Mouse (Mus musculus) c-Kit-negative CD71-positive TER-119-positive erythroid progenitor cells, embryonic 14.5 days (primary cell): ENCODE measurements around the gene Naa40.

Experiments
- DNase-seq: peaks from one replicate; pipeline ENCODE4 v3.0.0-alpha.2; 2013; ENCODE audit warnings: low read depth, low spot score

The Naa40 gene

GRCm38 (mm10) chr19:7265478-7266191 lies 24.7 kb upstream of the Naa40 start:
- no peak for DNase-seq

DNA sequence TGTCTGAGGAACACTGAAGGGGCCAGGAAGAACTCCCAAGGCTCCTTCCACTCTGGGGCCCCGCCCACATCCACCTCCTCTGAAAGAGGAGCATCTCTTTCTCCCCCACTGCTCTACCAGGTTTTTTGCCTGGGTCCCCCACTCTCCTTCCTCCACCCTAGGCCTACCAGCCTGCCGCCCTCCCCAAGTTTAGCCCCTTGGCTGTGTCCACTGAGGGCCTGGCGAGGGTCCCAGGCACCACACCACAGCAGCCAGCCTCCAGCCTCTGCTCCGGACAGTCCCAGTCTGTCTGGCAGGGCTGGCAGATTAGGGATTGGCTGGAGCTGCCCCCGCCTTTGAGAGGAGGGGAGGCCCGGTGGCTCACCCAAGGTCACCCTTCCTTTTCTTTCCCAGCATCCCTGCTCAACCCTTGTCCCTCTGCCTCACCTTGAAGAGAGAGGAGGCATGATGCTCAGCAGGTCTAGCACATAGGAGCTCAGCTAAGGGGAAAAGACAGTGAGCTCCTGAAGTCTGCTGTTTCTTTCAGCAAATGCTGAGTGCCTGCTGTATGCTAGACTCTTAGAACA lies 23.9 kb upstream of the Naa40 start:
- no peak for DNase-seq

- DNase-seq: peak; percentile 52
Observed at GRCm38 (mm10) chr19:7264088-7264765, 23.2 kb upstream of the Naa40 start.

GRCm38 (mm10) chr19:7262592-7262991 lies 21.6 kb upstream of the Naa40 start:
- no peak for DNase-seq

DNA sequence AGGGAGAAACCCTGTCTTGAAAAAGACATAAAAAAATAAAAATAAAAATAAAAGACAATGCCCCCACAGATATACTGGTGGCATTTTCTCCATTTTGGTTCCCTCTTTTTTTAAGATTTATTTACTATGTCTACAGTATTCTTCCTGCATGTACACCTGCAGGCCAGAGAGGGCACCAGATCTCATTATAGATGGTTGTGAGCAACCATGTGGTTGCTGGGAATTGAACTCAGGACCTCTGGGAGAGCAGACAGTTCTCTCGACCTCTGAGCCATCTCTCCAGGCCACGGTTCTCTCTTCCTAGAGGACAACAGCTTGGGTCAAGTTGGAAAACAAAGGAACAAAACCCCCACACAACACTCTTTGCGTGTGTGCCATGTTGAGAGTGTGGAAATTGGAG lies 21.0 kb upstream of the Naa40 start:
- DNase-seq: no peak

DNA sequence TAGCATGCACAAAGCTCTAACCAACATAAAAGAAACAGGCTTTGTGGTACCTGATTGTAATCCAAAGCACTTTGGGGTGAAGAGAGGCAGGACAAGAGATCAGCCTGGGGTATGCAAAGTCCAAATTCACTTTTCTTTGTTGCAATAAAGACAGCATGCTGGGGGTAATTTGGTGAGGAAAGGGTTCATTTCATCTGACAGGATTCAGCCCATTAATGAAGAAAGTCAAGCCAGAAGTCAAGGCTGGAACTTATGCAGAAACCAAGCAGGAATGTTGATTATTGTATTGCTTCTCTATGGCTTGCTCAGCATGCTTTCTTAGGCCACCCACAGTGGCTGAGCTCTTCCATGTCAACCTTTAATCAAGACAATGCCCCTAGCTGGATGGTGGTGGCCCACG lies 20.5 kb upstream of the Naa40 start:
- DNase-seq: no peak

DNA sequence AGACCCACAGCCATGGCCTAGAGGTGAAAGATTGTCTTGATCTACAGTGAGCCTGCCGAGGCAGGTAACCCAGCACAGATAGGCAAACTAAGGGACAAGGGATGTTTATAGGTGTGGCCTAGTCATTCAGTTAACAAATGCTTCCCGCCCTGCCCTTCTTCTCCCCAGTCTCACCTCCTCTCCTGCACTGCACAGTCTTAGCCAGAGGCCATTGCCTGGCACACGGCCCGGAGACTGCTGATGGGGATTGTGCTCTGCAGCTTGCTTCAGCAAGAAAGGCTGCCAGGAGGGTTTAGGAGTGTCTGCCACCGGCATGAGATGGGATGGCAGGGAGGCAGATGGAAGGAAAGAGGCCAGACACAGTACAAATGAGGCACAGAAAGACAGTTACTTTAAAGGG lies 16.9 kb upstream of the Naa40 start:
- no peak for DNase-seq

DNA sequence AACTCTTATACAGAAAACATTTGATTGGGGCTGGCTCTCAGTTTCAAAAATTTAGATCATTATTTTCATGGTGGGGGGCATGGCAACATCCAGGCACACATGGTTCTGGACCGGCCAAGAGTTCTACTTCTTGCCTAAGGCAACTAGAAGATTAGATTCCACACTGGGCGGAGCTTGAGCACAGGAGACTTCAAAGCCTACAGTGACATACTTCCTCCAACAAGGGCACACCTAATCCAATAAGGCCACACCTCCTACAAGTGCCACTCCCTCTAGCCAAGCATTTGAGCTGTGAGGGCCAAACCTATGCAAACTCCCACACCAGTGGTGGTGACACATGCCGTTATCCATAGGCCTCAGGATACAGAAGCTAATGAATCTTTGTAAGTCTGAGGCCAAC lies 5.0 kb upstream of the Naa40 start:
- DNase-seq: no peak

DNA sequence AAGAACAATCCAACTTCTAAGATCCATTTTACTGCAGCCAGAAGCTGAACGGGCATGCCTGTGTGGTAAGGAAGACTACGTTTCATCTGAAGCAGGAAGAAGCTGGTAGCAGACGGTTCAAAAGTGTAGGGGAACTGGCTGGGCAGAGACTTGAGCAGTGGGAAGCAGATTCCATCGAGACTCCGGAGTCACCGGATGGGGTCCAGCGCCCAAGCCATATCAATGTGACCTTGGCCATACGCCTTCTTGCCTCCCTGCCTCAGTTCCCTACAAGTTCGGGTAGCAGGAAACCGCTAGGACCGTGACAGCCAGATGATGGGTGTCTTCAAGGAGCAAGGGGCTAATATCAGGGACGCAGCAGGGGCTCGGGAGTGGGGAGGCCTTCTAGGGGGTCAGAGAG lies 692 bp downstream of the Naa40 start:
- DNase-seq: no peak

GRCm38 (mm10) chr19:7239574-7239973 lies 1.4 kb downstream of the Naa40 start:
- no peak for DNase-seq

GRCm38 (mm10) chr19:7236742-7237141 lies 4.2 kb downstream of the Naa40 start:
- no peak for DNase-seq

DNA sequence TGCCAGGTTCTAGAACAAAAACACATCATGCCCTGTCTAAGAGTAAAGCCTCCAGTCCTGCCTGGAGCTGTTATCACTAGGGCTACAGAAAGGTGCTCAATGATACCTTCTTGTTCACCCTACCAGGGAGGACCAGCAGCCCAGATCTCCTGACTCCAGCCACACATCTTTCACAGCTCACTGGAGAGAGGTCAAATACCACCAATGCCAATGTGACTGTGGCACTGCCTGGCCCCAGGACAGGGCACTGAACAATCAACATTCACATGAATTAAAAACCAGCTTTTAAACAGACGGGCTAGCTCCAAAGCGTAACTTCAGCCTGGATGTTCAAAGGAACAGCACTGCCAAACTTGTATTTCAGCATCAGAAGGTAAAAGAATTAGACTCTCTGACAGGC lies 5.0 kb downstream of the Naa40 start:
- DNase-seq: no peak

DNA sequence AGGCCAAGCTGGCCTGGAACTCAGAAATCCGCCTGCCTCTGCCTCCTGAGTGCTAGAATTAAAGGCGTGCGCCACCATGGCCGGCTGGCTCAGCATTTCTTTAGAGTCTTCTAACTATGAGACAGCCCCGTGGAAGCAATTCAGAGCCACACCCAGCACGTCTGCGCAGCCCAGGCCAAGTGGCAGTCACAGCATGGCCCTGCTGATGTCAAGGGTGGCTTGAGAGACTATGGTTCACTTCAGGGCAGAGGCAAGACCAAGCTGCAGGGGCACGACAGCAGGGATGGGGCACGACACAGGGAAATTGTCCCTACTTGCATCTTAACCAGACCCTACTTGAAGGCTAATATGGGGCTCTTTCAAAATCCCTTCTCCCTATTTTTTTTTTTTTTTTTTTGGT lies 5.5 kb downstream of the Naa40 start:
- DNase-seq: no peak

GRCm38 (mm10) chr19:7234537-7235221 lies 6.3 kb downstream of the Naa40 start:
- DNase-seq: no peak

DNA sequence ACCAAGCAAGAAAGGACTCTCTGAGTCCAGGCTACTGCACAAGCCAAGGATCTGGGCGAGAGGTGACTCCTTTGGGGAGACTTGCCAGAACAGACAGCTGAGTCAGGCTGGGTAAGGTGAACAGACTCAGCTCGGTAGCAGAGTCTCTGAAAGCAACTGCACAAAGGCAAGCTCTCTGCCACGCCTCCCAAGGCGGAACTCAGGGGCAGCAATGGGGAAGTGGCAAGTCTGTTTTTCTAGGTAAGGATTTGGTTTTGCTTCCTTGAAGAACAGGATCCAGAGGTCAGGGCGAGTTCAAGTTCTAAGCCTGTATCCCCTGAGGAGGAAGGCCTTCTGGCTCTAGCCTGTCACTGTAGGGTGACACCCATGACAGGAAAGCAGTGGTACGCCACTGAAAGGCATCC lies 14.5 kb downstream of the Naa40 start:
- DNase-seq: no peak

- no peak for DNase-seq
Observed at GRCm38 (mm10) chr19:7225096-7225690, 15.8 kb downstream of the Naa40 start.

DNA sequence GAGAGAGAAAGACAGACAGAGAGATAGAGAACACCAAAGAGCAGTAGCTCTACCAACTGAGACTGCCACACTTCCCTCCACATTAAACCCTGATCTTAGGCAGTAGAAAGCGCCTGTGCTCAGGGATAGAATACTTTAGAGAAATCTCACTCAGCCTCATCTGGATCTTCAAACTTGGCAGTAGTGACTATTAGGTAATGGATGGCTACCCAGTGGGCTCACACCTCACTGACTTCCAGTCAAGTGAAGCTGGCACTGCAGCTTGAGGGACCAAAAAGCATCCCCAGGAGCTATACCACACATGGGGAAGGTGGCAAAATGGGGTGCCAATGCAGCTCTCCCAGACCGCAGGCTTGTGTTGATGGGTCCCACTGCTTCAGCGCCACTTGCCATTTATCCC lies 16.7 kb downstream of the Naa40 start:
- DNase-seq: no peak

DNA sequence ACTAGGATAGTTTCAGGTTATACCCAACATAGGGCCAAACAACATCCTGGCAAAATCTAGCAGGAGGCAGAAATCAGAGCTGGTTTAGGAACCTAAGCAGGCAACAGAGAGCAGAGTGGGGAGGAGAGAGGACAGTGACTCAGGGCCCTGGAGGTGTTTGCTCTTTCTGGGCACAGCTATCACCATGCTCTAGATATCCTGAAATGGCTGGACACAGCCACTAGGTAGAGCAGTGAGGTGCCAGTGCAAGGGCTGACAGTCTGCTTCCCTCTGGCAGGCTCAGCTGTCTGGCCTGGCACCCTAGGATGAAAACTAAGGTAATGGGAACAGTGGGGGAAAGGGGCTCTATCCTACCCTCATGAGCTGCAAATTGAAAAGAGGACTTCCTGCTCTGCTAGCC lies 17.5 kb downstream of the Naa40 start:
- DNase-seq: no peak

GRCm38 (mm10) chr19:7222196-7222595 lies 18.8 kb downstream of the Naa40 start:
- no peak for DNase-seq

GRCm38 (mm10) chr19:7218753-7219152 lies 22.2 kb downstream of the Naa40 start:
- DNase-seq: no peak

GRCm38 (mm10) chr19:7217926-7218267 lies 23.1 kb downstream of the Naa40 start:
- no peak for DNase-seq
